Mouse (Mus musculus) gastrocnemius, adult 2 months (tissue): Measurements from ENCODE around the gene Gm17662. TPM values are rescaled to one million over a fixed set of nuclear protein-coding genes. Genes with fewer than 3 reads are reported as not detected.

Experiments used
- DNase-seq: peaks from one replicate; pipeline ENCODE4 v3.0.0; 2022
- H3K27ac ChIP-seq: fragments of 200-600 bp; 2 replicates; pipeline ENCODE4 v1.8.1; 2022; ENCODE audit warnings: mild to moderate bottlenecking
- H3K4me3 ChIP-seq: fragments of 200-600 bp; 2 replicates; pipeline ENCODE4 v1.8.1; 2022; ENCODE audit warnings: mild to moderate bottlenecking, moderate library complexity
- CTCF ChIP-seq: fragments of 200-600 bp; IDR thresholded peaks from 2 replicates; pipeline ENCODE4 v1.8.1; 2022; ENCODE audit warnings: antibody characterized with exemption, mild to moderate bottlenecking, moderate library complexity
- intact Hi-C: fragments of 180-260 bp; cut with DNase I; formaldehyde crosslinking; loops from one replicate; pipeline ENCODE4 v1.15.1; 2025
- long read RNA-seq, 2 experiments: library from polyadenylated mRNA; stranded (forward); transcript quantifications; one replicate each; pipeline ENCODE4 v2.0.0; 2021
- total RNA-seq, 2 experiments: library from RNA; stranded (reverse); gene quantifications; 2 replicates each; pipeline ENCODE4 v1.2.3; 2021

The Gm17662 gene
- total RNA-seq = not detected
- long read RNA-seq, experiment 1 = 0 reads
- long read RNA-seq, experiment 2 = 0 reads

DNA sequence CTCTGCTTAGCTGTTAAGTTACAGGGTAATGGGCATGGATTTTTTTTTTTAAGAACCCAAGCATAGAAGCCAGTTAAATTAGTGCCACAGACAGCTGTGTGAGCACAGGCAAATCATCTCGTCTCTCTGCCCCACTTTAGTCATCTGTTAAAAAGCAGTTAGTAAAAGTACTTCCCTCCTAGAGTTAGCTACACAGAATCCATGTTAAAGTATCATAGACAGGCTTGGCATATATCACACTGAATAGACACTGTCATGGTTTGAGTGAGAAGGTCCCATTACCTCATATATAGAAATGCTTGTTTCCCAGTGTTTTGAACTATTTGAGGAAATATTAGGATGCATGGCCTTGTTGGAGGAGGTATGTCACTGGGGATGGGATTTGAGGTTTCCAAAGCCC is at the start of gene Gm17662:
Gm17662 (plus strand) TSS at position 301 of the 400 bp plus-strand sequence.
- Histone ChIP-seq H3K4me3 (no peak within 1 kb of the TSS), H3K27ac (no peak within 1 kb of the TSS)
- no peak for DNase-seq
- TF ChIP-seq CTCF = no peak
- intact Hi-C loops = no loop called here

DNA sequence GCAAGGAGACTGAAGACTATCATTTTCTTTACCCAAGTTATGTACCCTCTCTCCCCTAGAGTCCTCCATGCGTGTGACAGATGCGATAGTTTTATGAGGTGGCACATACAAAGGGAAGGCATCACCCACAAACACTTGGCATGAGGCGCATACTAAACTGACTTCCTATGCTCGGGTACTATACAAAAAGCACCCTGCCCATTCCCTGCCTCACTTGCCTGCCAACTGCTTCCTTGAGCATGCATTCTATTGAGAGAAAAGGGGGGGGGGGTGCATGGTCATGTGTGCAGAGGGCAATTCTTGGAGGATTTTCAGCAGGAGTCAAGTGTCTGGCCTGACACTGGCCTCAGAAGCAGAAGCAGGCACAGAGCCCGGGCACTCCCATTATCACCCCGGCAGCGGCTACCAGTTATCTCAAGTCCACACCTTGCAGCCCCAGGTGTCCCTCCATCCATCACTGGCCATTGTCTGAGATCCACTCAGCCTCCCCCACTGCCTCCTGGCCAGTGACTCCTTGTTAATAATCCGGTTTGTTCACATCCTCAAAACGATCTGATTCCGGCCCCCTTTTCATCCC is 46.3 kb upstream of the Gm17662 start:
- no peak for TF ChIP-seq CTCF
- intact Hi-C loops = no loop called here
- no peak overlapping the region for H3K27ac ChIP-seq
- H3K4me3 ChIP-seq = no peak overlapping the region
- DNase-seq = no peak

DNA sequence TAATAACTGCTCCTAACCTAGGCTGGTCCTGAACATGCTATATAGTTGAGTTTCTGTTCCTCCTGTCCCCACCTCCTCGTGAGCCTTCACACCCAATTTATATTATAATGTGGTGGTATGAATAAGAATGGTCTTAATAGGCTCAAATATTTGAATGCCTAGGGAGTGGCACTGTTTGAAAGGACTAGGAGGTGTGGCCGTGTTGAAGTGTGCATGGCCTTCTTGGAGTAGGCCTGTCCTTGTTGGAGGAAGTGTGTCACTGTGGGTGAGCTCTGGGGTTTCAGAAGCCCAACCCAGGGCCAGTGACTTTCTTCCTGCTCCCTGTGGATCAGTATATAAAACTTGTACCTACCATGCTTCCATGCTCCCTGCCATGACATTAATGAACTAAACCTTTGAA is 43.5 kb upstream of the Gm17662 start:
- Histone ChIP-seq H3K4me3 (no peak overlapping the region), H3K27ac (no peak overlapping the region)
- no peak for DNase-seq
- intact Hi-C loops = no loop called here
- no peak for TF ChIP-seq CTCF

DNA sequence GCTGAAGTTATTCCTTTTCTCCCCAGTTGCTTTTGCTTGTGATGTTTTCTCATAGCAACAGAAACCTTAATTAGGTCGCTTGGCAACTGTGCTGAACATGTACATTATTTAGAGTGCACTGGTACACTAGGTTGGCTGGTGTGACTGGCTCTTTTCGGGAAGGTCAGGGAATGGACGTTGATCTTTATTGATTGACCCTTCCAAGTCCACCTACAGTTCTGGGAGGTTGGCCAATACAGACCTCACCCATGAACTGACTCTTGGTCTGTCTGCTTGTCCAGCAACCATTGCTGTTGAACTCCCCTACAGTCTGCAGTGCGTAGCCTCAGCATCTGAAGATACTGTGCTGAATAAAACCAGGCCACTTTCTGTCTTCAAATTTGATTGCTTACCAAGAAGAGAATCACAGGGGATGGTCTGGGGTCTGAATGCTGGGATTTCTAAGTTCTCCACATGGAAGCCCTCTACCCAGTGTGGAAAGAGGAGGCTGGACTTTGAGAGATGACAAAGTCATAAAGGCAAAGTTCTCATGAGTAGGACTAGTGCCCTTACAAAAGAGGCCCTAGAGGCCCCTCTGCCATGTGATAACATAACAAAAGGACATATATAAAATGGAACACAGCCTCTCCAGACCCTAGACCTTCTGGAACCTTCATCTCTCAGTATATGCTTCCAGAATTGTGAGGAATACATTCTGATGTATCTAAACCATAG is 40.5 kb upstream of the Gm17662 start:
- no peak for DNase-seq
- Histone ChIP-seq H3K4me3 (no peak overlapping the region), H3K27ac (no peak overlapping the region)
- intact Hi-C loops = no loop called here
- TF ChIP-seq CTCF = no peak

DNA sequence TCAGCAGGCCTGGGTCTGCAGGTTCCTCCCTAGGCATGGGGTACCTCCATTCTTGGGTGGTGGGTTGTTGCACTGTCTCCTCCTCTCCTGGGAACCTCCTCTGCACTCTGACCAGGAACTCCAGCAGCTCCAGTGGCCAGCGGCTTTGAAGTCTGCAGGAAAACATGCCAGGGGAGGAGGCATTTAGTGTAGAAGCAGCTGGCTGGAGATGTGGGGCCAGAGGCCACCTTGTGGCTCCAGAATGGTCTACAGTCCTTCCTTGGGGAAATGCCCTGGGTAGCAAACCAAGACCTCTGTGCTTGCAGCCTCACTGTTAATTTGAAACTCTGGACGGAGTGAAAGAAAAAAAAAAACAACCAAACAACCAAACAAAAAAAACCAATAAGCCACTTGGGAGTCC is 39.6 kb upstream of the Gm17662 start:
- no peak overlapping the region for H3K27ac ChIP-seq
- H3K4me3 ChIP-seq = no peak overlapping the region
- TF ChIP-seq CTCF = no peak
- intact Hi-C loops = no loop called here
- no peak for DNase-seq

DNA sequence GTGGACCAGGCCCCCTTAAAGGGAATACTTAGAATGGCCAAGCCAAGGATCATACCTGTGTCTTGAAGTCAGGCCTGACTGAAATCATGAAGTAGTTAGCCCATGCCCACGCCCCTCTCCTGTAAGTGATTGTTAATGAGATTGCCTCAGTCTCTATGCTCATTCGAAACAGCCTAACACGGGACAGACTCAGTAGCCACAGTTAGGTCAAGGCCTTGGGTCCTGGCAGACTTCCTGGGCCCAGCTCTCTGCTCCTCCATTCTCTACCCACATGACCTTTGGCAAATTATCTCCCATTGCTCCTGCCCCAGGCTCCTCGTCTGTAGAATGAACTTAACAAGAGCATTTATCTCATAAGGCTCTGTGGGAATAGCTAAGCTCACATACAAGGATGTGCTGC is 38.1 kb upstream of the Gm17662 start:
- H3K4me3 ChIP-seq = no peak overlapping the region
- H3K27ac ChIP-seq = no peak overlapping the region
- no peak for DNase-seq
- intact Hi-C loops = no loop called here
- no peak for TF ChIP-seq CTCF

DNA sequence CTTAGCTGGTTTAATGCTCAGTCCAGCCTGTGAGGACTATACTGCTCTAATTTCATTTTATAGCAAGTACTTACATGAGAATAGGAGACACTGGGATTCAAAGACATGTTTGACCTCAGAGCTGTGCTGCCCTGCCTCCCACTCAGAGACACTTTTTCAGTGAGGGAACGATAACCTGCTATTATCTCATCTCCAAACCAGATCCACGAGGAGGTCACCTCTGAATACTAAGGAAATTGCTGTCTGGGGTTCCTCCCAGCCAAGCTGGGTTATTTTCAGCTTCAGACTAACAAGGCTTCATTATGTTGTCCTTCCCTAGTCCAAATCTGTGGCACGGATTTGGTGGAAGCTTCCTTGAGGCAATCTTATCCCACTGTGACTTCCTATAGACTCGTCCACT is 37.2 kb upstream of the Gm17662 start:
- intact Hi-C loops = no loop called here
- DNase-seq = no peak

DNA sequence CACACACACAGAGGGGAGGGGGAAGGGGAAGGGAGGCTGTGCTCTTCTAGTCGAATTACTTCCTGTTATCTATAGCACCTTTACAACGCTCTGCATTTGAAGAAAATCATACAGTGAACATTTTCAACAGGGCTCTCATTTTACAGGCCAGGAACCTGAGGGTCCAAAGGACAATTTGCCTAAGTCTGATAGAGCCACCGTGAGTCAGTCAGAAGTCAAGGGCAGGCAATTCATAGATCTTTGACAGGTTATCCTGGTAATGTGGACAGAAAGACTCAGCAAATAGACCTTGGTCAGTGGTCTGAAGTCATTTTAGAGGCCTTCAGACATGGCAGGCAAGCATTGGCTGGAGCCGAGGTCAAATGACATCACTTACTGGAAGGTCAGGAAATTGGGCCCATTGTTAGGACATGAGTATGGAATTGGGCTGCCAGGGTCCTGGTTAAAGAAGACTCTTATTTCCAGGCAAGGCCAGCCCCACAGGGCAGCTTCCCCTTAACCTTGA is 33.5 kb upstream of the Gm17662 start:
- intact Hi-C loops = no loop called here
- Histone ChIP-seq H3K4me3 (no peak overlapping the region), H3K27ac (no peak overlapping the region)
- DNase-seq = no peak
- TF ChIP-seq CTCF = no peak

More for the DNA sequence above, 37.2 kb upstream of the Gm17662 start:
- Histone ChIP-seq H3K4me3 (no peak overlapping the region), H3K27ac (no peak overlapping the region)
- no peak for TF ChIP-seq CTCF

DNA sequence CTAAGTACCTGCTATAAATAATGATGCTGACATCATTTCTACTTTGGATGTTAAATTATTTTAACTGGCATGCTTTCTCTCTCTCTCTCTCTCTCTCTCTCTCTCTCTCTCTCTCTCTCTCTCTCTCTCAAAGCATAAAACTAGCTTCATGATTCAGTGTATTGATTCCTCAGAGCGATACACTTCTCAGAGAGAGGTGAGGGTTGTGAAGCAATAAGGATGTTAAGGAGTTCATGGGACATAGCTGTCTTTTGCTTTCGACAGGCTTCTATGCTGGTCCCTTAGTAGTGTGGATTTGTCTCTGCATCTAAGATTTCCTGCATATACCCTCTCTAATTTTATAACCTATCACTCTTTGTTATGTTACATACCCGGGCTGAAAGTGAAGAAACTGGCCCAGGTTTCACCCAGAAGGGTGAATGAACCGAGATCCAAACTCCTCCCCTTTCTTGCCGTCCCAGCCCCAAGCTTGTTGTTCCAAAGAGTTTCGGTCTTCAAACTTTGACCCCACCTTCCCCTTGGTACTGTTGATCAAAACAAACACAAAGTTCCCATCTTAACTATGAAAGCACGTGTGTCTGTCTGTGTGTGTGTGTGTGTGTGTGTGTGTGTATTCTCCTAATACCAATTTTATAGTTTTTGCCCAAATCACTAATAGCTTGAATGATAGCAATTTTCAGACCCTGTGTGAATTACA is 32.6 kb upstream of the Gm17662 start:
- H3K4me3 ChIP-seq = no peak overlapping the region
- DNase-seq = no peak
- intact Hi-C loops = no loop called here
- no peak overlapping the region for H3K27ac ChIP-seq
- TF ChIP-seq CTCF = no peak

DNA sequence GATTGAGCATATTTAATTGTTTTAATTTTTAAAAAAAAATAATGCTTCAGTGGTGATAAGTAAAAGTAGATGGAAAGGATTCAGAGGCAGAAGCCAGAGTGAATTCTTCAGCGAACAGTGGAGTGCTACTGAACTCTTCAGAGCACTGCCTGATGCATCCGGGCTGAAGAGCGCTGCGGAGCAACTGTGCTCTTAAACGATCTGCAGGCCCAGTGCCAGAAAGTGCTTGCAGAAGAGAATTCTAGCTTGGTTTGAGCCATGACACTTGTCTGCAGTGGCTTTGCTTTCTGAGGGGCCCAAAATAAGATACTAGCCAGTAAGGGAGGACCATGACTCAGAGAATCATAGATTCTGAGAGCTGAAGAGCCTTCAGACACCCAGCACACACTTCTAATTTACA is 28.2 kb upstream of the Gm17662 start:
- no peak overlapping the region for H3K4me3 ChIP-seq
- no peak for TF ChIP-seq CTCF
- intact Hi-C loops = no loop called here
- DNase-seq = no peak
- no peak overlapping the region for H3K27ac ChIP-seq

DNA sequence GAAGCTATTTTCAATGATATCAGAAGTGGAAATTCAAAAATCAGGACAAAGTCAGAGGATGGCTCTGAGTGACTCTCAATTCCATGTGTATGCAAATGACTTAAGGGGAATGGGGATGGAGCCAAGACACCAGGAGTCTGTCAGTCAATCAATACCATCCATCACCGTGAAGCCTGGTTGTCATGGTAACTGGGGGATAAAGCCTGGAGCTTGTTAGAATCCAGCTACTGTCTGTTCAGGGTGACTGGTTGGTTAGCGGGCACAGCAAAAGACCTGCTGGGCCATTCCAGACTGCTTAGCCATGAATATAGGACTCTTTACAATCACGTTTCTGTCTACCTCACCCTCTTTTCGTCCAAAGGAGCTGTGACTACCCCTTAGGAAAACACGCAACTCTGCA is 22.0 kb upstream of the Gm17662 start:
- intact Hi-C loops = no loop called here
- Histone ChIP-seq H3K4me3 (no peak overlapping the region), H3K27ac (no peak overlapping the region)
- no peak for DNase-seq
- TF ChIP-seq CTCF = no peak

DNA sequence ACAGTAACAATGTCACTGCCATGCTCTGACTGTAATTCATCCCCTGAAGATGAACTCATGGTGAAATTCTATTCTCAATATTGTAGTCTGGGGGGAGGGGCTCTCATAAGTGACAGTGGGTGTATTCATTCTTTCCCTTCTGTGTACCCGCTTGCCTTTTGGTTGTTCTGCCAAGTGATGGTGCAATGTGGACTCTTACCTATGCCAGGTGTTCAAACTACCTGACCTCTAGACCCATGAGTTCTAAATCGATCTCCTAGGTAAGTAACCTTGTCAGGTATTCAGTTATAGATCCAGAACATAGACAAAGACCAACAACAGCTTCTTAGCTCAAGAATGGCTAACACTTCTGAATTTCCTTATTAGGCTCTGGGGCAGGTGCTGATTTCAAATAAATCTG is 18.8 kb upstream of the Gm17662 start:
- no peak for DNase-seq
- intact Hi-C loops = no loop called here

DNA sequence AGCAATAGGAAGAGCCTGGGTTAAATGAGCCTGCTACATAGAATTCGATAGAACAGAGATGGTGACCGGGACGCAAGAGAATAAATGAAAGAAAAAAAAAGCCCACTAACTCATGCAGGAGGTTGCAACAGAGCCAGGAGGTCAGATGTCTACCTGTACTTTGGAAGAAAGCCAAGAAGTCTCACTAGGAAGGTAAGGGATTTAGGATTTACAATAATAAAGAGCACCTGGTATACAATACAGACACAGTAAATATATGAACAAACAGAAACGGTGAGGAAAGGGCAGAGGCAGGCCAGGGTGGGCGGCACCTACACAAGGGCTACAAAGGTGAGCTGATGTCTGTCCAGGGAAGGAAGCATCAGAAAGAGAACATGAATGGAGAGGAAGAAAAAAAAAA is 14.9 kb upstream of the Gm17662 start:
- Histone ChIP-seq H3K27ac (no peak overlapping the region), H3K4me3 (no peak overlapping the region)
- DNase-seq = no peak
- no peak for TF ChIP-seq CTCF
- intact Hi-C loops = no loop called here

More for the DNA sequence above, 18.8 kb upstream of the Gm17662 start:
- no peak for TF ChIP-seq CTCF
- H3K4me3 ChIP-seq = no peak overlapping the region
- no peak overlapping the region for H3K27ac ChIP-seq
